18 mouse cellular contexts compared by ENCODE assay signal in the genomic region with DNA sequence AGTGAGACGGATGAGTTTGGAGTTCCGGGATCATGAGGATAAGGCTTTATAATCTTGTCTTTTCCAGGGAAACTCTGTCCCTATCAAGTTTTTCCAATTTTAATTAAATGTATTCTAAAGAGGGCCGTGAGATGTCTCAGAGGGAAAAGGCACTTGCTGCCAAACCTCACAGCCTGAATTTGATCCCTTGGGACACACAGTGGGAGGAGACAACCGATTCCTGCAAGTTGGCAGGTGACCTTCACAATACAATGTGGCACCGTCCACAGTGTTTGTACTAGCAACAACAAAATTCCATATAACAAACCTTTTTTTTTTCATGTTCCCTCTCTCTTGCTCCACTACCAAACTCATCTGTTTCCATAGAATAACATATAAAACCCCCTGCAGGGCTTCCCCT. TPM values are rescaled to one million over a fixed set of nuclear protein-coding genes. Genes with fewer than 3 reads are reported as not detected.
DNase-seq lines count a peak whose midpoint lies in the region; ATAC-seq and TF ChIP-seq lines count a peak whose summit lies in the region.
"Had no signal": no experiment of that assay in that cellular context is flagged by ENCODE, and none has a peak within 500 bp of the region (broad histone marks: within the 10 kb centered on the region; RNA-seq: fewer than 3 reads in every experiment).

No protein-coding gene starts in this region.

- no peaks in the 10 kb centered on the region for H3K27me3 ChIP-seq in liver, adult 2 months (ENCODE audit: control insufficient read depth, insufficient read depth, low read length)
- no peaks in the 10 kb centered on the region for H3K27me3 ChIP-seq in embryonic facial prominence, embryonic 14.5 days (replicated peaks; ENCODE audit: control insufficient read depth, insufficient read depth, low read length)
- H3K27me3 ChIP-seq in stomach, embryonic 14.5 days (ENCODE audit: control insufficient read depth, insufficient read depth, low read length), result no peaks in the 10 kb centered on the region
- H3K27me3 ChIP-seq: embryonic facial prominence, embryonic 12.5 days; forebrain, embryonic 12.5 days; kidney, embryonic 15.5 days; limb, embryonic 12.5 days; midbrain, embryonic 13.5 days; Patski had no signal

- ATAC-seq in embryonic facial prominence, embryonic 14.5 days (ENCODE audit: low read depth), result no peak
- no peak for ATAC-seq in stomach, embryonic 14.5 days (ENCODE audit: insufficient number of reproducible peaks, insufficient read depth, low FRiP score, low read depth)
- ATAC-seq in erythroid progenitor cell, adult 5-6 weeks (replicated peaks; ENCODE audit: low FRiP score, poor library complexity, severe bottlenecking), result no peak
- ATAC-seq: hindbrain, postnatal 0 days; midbrain, embryonic 13.5 days; Patski had no signal

- peaks cover 11% of the 10 kb centered on the region for H3K4me1 ChIP-seq in liver, adult 2 months (ENCODE audit: control insufficient read depth, insufficient read depth, low read length)
- peaks cover 15% of the 10 kb centered on the region; the same call in 1 of the 2 replicates for H3K4me1 ChIP-seq in embryonic facial prominence, embryonic 14.5 days (ENCODE audit: control insufficient read depth, insufficient read depth, low read length)
- peaks cover 16% of the 10 kb centered on the region; the same call in 1 of the 2 replicates for H3K4me1 ChIP-seq in stomach, embryonic 14.5 days (ENCODE audit: control insufficient read depth, insufficient read depth, low read length)
- H3K4me1 ChIP-seq: forebrain, embryonic 12.5 days had no signal

- WGBS in liver, adult 2 months, result 19% methylated on average over 5 of the region's 5 CpGs
- WGBS in embryonic facial prominence, embryonic 14.5 days, result 45% methylated on average over 5 of the region's 5 CpGs
- 17% methylated on average over 5 of the region's 5 CpGs for WGBS in stomach, embryonic 14.5 days

- no peak for TF ChIP-seq POLR2A in liver, adult 2 months (IDR thresholded peaks at IDR 0.05; ENCODE audit: extremely low read depth, insufficient read depth, low read length)

- DNase-seq in adrenal gland, postnatal 10 days, result peak; percentile 54
- DNase-seq in adrenal gland, postnatal 36 days, result no peak
- DNase-seq in liver, adult 2 months (ENCODE audit: extremely low read depth, low read depth, low spot score), result peak; percentile 54
- DNase-seq in liver, result no peak
- DNase-seq in embryonic facial prominence, embryonic 14.5 days (ENCODE audit: low spot score), result no peak
- no peak for DNase-seq in adipocyte (ENCODE audit: low spot score)
- DNase-seq: cerebellum, adult 18-20 months; thymus, adult 2 months had no signal

- no peak overlapping the region for H3K4me2 ChIP-seq in embryonic facial prominence, embryonic 14.5 days (ENCODE audit: low read depth, low read length)
- H3K4me2 ChIP-seq in stomach, embryonic 14.5 days (replicated peaks; ENCODE audit: low read depth, low read length), result no peak overlapping the region
- H3K4me2 ChIP-seq: embryonic facial prominence, embryonic 12.5 days; forebrain, embryonic 12.5 days; kidney, embryonic 15.5 days; limb, embryonic 12.5 days; midbrain, embryonic 13.5 days had no signal

- TF ChIP-seq CTCF in liver, adult 2 months (IDR thresholded peaks at IDR 0.05; ENCODE audit: low read depth, low read length), result no peak

- no peaks in the 10 kb centered on the region for H3K9me3 ChIP-seq in embryonic facial prominence, embryonic 14.5 days (ENCODE audit: control insufficient read depth, low read length)
- no peaks in the 10 kb centered on the region for H3K9me3 ChIP-seq in stomach, embryonic 14.5 days (ENCODE audit: control insufficient read depth, low read depth, low read length)
- H3K9me3 ChIP-seq: embryonic facial prominence, embryonic 12.5 days; forebrain, embryonic 12.5 days; kidney, embryonic 15.5 days; limb, embryonic 12.5 days; midbrain, embryonic 13.5 days had no signal

- no peaks in the 10 kb centered on the region for H3K36me3 ChIP-seq in liver, adult 2 months (ENCODE audit: control insufficient read depth, insufficient read depth, low read length)
- H3K36me3 ChIP-seq in embryonic facial prominence, embryonic 14.5 days (ENCODE audit: control insufficient read depth, insufficient read depth, low read length), result no peaks in the 10 kb centered on the region
- no peaks in the 10 kb centered on the region for H3K36me3 ChIP-seq in stomach, embryonic 14.5 days (ENCODE audit: control insufficient read depth, insufficient read depth, low read length)
- H3K36me3 ChIP-seq: embryonic facial prominence, embryonic 12.5 days; forebrain, embryonic 12.5 days; kidney, embryonic 15.5 days; limb, embryonic 12.5 days; midbrain, embryonic 13.5 days had no signal

- H3K79me2 ChIP-seq in liver, adult 2 months (ENCODE audit: control insufficient read depth, insufficient read depth, low read length), result no peaks in the 10 kb centered on the region

- H3K4me3 ChIP-seq in liver, adult 2 months (ENCODE audit: insufficient read depth, low read depth, low read length), result no peak overlapping the region
- H3K4me3 ChIP-seq in embryonic facial prominence, embryonic 14.5 days (ENCODE audit: low read depth, low read length), result no peak overlapping the region
- H3K4me3 ChIP-seq in stomach, embryonic 14.5 days (ENCODE audit: low read depth, low read length), result no peak overlapping the region
- H3K4me3 ChIP-seq: embryonic facial prominence, embryonic 12.5 days; forebrain, embryonic 12.5 days; kidney, embryonic 15.5 days; limb, embryonic 12.5 days; midbrain, embryonic 13.5 days had no signal

- no peak overlapping the region for H3K9ac ChIP-seq in liver, adult 2 months (ENCODE audit: low read depth, low read length)
- H3K9ac ChIP-seq in embryonic facial prominence, embryonic 14.5 days (ENCODE audit: low read depth, low read length), result no peak overlapping the region
- H3K9ac ChIP-seq in stomach, embryonic 14.5 days (replicated peaks; ENCODE audit: low read depth, low read length), result no peak overlapping the region
- H3K9ac ChIP-seq: embryonic facial prominence, embryonic 12.5 days; forebrain, embryonic 12.5 days; kidney, embryonic 15.5 days; limb, embryonic 12.5 days; midbrain, embryonic 13.5 days had no signal

- H3K27ac ChIP-seq in liver, adult 2 months (replicated peaks; ENCODE audit: insufficient read depth, low read depth, low read length), result peak overlapping the region; percentile 43
- peak overlapping the region; percentile 48; the same call in 1 of the 2 replicates for H3K27ac ChIP-seq in embryonic facial prominence, embryonic 14.5 days (replicated peaks; ENCODE audit: low read depth, low read length)
- H3K27ac ChIP-seq in stomach, embryonic 14.5 days (ENCODE audit: low read length), result 0 out of 2 replicates have a peak overlapping the region, but pooled peaks have one; percentile 21
- H3K27ac ChIP-seq: forebrain, embryonic 12.5 days; hindbrain, postnatal 0 days; kidney, embryonic 15.5 days; limb, embryonic 12.5 days; macrophage; midbrain, embryonic 13.5 days had no signal

RNA-seq across cellular contexts. Expression of a gene that starts 19.6 kb away (rescaled TPM):
- 100 to 1,000 TPM; 225 to 245 TPM for total RNA-seq in adrenal gland, postnatal 10 days (2021)
- 100 to 1,000 TPM; 227 to 350 TPM for total RNA-seq in adrenal gland, postnatal 36 days (2021)
- total RNA-seq in liver, adult 2 months (2014; rRNA removed), result 54.0 and 59.7 TPM in 2 replicates
- polyA plus RNA-seq in liver, adult 2 months (2012; rRNA removed), result 19.8 and 31.1 TPM in 2 replicates
- polyA plus RNA-seq in embryonic facial prominence, embryonic 14.5 days (2014; fragmentation: Nextera tagmentation; extraction: Ambion mirVana), result 292 and 321 TPM in 2 replicates
- polyA plus RNA-seq in stomach, embryonic 14.5 days (2014; fragmentation: Nextera tagmentation; extraction: Ambion mirVana), result 333 and 352 TPM in 2 replicates
- total RNA-seq in erythroid progenitor cell, adult 5-6 weeks (2015; ENCODE audit: low replicate concordance), result 299 and 345 TPM in 2 replicates
- total RNA-seq in erythroid progenitor cell, adult 5-6 weeks (2017; ENCODE audit: low replicate concordance), result 107 TPM in 2 replicates

RNA-seq across cellular contexts. Expression of a gene that starts 44.8 kb away (rescaled TPM):
- 10 to 100 TPM; 42.4 to 42.7 TPM for total RNA-seq in adrenal gland, postnatal 10 days (2021)
- 10 to 100 TPM; 49.4 to 69.6 TPM for total RNA-seq in adrenal gland, postnatal 36 days (2021)
- total RNA-seq in liver, adult 2 months (2014; rRNA removed), result 71.0 and 80.9 TPM in 2 replicates
- 62.4 and 67.3 TPM in 2 replicates for polyA plus RNA-seq in liver, adult 2 months (2012; rRNA removed)
- 15.0 and 15.7 TPM in 2 replicates for polyA plus RNA-seq in embryonic facial prominence, embryonic 14.5 days (2014; fragmentation: Nextera tagmentation; extraction: Ambion mirVana)
- 23.2 TPM in 2 replicates for polyA plus RNA-seq in stomach, embryonic 14.5 days (2014; fragmentation: Nextera tagmentation; extraction: Ambion mirVana)
- 1.4 and 7.1 TPM in 2 replicates for total RNA-seq in erythroid progenitor cell, adult 5-6 weeks (2015; ENCODE audit: low replicate concordance)
- 2.6 and 5.9 TPM in 2 replicates for total RNA-seq in erythroid progenitor cell, adult 5-6 weeks (2017; ENCODE audit: low replicate concordance)

Comparison
In these comparisons a context has a peak if more than half of its experiments do, and no peak if none do; other contexts are left out.
1. DNase-seq: peak in adrenal gland, postnatal 10 days (single experiment) and liver, adult 2 months (single experiment); none in adrenal gland, postnatal 36 days (0 of 2), liver (single experiment), embryonic facial prominence, embryonic 14.5 days (single experiment) and adipocyte (single experiment).
2. Peak in every context shown above with its lines, with median percentiles within 50 percentile points of each other: H3K27ac ChIP-seq.